ENCODE assay signal across 26 mouse cellular contexts in genomic region chrX:13029996-13030395, GRCm38 (mm10). TPM values are rescaled to one million over a fixed set of nuclear protein-coding genes. Genes with fewer than 3 reads are reported as not detected.
DNase-seq lines count a peak whose midpoint lies in the region; ATAC-seq and TF ChIP-seq lines count a peak whose summit lies in the region.
"Had no signal": no experiment of that assay in that cellular context is flagged by ENCODE, and none has a peak within 500 bp of the region (broad histone marks: within the 10 kb centered on the region; RNA-seq: fewer than 3 reads in every experiment).

No protein-coding gene starts in this region.

- peak; percentile 16 for DNase-seq in 3134 (ENCODE audit: extremely low read depth, insufficient read length, low spot score)
- peak; percentile 83 for DNase-seq in 3T3-L1 (ENCODE audit: low read depth, low spot score)
- DNase-seq in NIH3T3 (ENCODE audit: low read depth), result peak; percentile 64
- DNase-seq in gastrocnemius, postnatal 36 days, result no peak
- no peak for DNase-seq in adipocyte (ENCODE audit: low spot score)
- DNase-seq: adrenal gland, adult 2 months; adrenal gland, adult 8-10 months; adrenal gland, postnatal 10 days; adrenal gland, postnatal 14 days; adrenal gland, postnatal 25 days; adrenal gland, postnatal 36 days; B cell, adult 2 months; cerebellum, adult 11 months; cerebellum, adult 11-12 months; cerebellum, adult 18-20 months; cerebellum, adult 2 months; cerebellum, adult 8-10 months; cerebellum, adult 9-10 months had no signal

- peaks cover 3% of the 10 kb centered on the region; the same call in 1 of the 2 replicates for H3K4me1 ChIP-seq in embryonic fibroblast, embryonic 13.5 days (ENCODE audit: control insufficient read depth, insufficient read depth, low read length)
- no peaks in the 10 kb centered on the region for H3K4me1 ChIP-seq in heart, embryonic 11.5 days (ENCODE audit: control insufficient read depth, insufficient read depth, low read length)

- ATAC-seq in erythroblast, adult 5-6 weeks (replicated peaks; ENCODE audit: low FRiP score, poor library complexity, severe bottlenecking), result no peak
- no peak for ATAC-seq in heart, embryonic 11.5 days (replicated peaks; ENCODE audit: insufficient number of reproducible peaks, low FRiP score, low TSS enrichment)
- ATAC-seq: activated CD4-positive, CD25-positive, alpha-beta regulatory T cell, adult 4 months; CD4-positive, CD25-positive, alpha-beta regulatory T cell, adult 4 months; Patski had no signal

- no peaks in the 10 kb centered on the region for H3K36me3 ChIP-seq in heart, embryonic 11.5 days (ENCODE audit: control insufficient read depth, insufficient read depth, low read length)
- H3K36me3 ChIP-seq: G1E had no signal

- 89% methylated on average over 6 of the region's 6 CpGs for whole genome bisulfite sequencing in heart, embryonic 11.5 days (ENCODE audit: insufficient replicate concordance)

- no peak overlapping the region for H3K9ac ChIP-seq in heart, embryonic 11.5 days (ENCODE audit: low read depth, low read length)

- no peak overlapping the region for H3K4me2 ChIP-seq in heart, embryonic 11.5 days

- no peaks in the 10 kb centered on the region for H3K27me3 ChIP-seq in heart, embryonic 11.5 days (ENCODE audit: control insufficient read depth, insufficient read depth, low read length)
- H3K27me3 ChIP-seq: CH12.LX, Patski had no signal

- no peak overlapping the region for H3K4me3 ChIP-seq in embryonic fibroblast, embryonic 13.5 days (ENCODE audit: insufficient read depth, low read length)
- no peak overlapping the region for H3K4me3 ChIP-seq in heart, embryonic 11.5 days (ENCODE audit: low read depth, low read length)

- TF ChIP-seq POLR2A in embryonic fibroblast, embryonic 13.5 days (IDR thresholded peaks at IDR 0.05; ENCODE audit: low read depth, low read length), result no peak

- H3K27ac ChIP-seq in embryonic fibroblast, embryonic 13.5 days (ENCODE audit: insufficient read depth, low read length), result peak overlapping the region; percentile 52; the same call in 1 of the 2 replicates
- H3K27ac ChIP-seq in heart, embryonic 11.5 days (ENCODE audit: low read depth, low read length), result no peak overlapping the region

- H3K9me3 ChIP-seq in heart, embryonic 11.5 days (replicated peaks; ENCODE audit: control insufficient read depth, low read length), result no peaks in the 10 kb centered on the region
- H3K9me3 ChIP-seq: G1E had no signal

- TF ChIP-seq CTCF in embryonic fibroblast, embryonic 13.5 days (IDR thresholded peaks at IDR 0.05; ENCODE audit: borderline replicate concordance, insufficient read depth, low read length), result no peak

- intact Hi-C loops in gastrocnemius, postnatal 36 days (cut with DNase I), result no loop called here

RNA-seq across cellular contexts. Expression of gene Usp9x, which starts 41.3 kb away (rescaled TPM):
- 214 and 248 TPM in 2 replicates for polyA plus RNA-seq in embryonic fibroblast, embryonic 13.5 days (2011; ENCODE audit: insufficient read length, low read depth, missing spikeins)
- total RNA-seq in gastrocnemius, postnatal 36 days (2021), result 100 to 1,000 TPM; 130 TPM
- 52.8 and 65.0 TPM in 2 replicates for total RNA-seq in erythroblast, adult 5-6 weeks (2015; ENCODE audit: low replicate concordance)
- total RNA-seq in erythroblast, adult 5-6 weeks (2017; ENCODE audit: low replicate concordance), result 61.0 and 71.4 TPM in 2 replicates
- 54.2 and 56.7 TPM in 2 replicates for polyA plus RNA-seq in heart, embryonic 11.5 days (2014; fragmentation: Nextera tagmentation; extraction: Ambion mirVana)

Comparison
In these comparisons a context has a peak if more than half of its experiments do, and no peak if none do; other contexts are left out.
1. DNase-seq: peak in 3134 (single experiment), 3T3-L1 (single experiment) and NIH3T3 (single experiment); none in gastrocnemius, postnatal 36 days (0 of 2) and adipocyte (single experiment).